29 mouse cellular contexts compared by ENCODE assay signal in genomic region chr10:75016481-75016880, GRCm38 (mm10). TPM values are rescaled to one million over a fixed set of nuclear protein-coding genes. Genes with fewer than 3 reads are reported as not detected.
DNase-seq lines count a peak whose midpoint lies in the region; ATAC-seq and TF ChIP-seq lines count a peak whose summit lies in the region.
"Had no signal": no experiment of that assay in that cellular context is flagged by ENCODE, and none has a peak within 500 bp of the region (broad histone marks: within the 10 kb centered on the region; RNA-seq: fewer than 3 reads in every experiment).

No protein-coding gene starts in this region.

- no peaks in the 10 kb centered on the region for H3K27me3 ChIP-seq in hindbrain, postnatal 0 days (ENCODE audit: insufficient read depth, low read length)
- H3K27me3 ChIP-seq in hindbrain, embryonic 16.5 days (replicated peaks; ENCODE audit: control insufficient read depth, insufficient read depth, low read length): no peaks in the 10 kb centered on the region
- H3K27me3 ChIP-seq in midbrain, postnatal 0 days (ENCODE audit: insufficient read depth, low read length): no peaks in the 10 kb centered on the region
- no peaks in the 10 kb centered on the region for H3K27me3 ChIP-seq in midbrain, embryonic 13.5 days
- H3K27me3 ChIP-seq: embryonic facial prominence, embryonic 12.5 days; forebrain, embryonic 12.5 days; hindbrain, embryonic 15.5 days had no signal

- no peak overlapping the region for H3K9ac ChIP-seq in hindbrain, postnatal 0 days (replicated peaks; ENCODE audit: low read length)
- H3K9ac ChIP-seq in hindbrain, embryonic 16.5 days (ENCODE audit: low read depth, low read length): no peak overlapping the region
- no peak overlapping the region for H3K9ac ChIP-seq in midbrain, postnatal 0 days (replicated peaks; ENCODE audit: low read length, poor library complexity, severe bottlenecking)
- H3K9ac ChIP-seq in midbrain, embryonic 13.5 days (replicated peaks): no peak overlapping the region
- H3K9ac ChIP-seq: embryonic facial prominence, embryonic 12.5 days; embryonic facial prominence, embryonic 15.5 days; forebrain, embryonic 12.5 days; hindbrain, embryonic 12.5 days; hindbrain, embryonic 15.5 days had no signal

- no peak overlapping the region for H3K4me3 ChIP-seq in hindbrain, postnatal 0 days (ENCODE audit: low read length)
- H3K4me3 ChIP-seq in hindbrain, embryonic 16.5 days (ENCODE audit: low read length): no peak overlapping the region
- H3K4me3 ChIP-seq in midbrain, postnatal 0 days (ENCODE audit: low read depth, low read length): no peak overlapping the region
- H3K4me3 ChIP-seq in midbrain, embryonic 13.5 days (replicated peaks): no peak overlapping the region
- H3K4me3 ChIP-seq: embryonic facial prominence, embryonic 12.5 days; embryonic facial prominence, embryonic 15.5 days; forebrain, embryonic 12.5 days; heart, adult 2 months; hindbrain, embryonic 12.5 days; hindbrain, embryonic 15.5 days had no signal

- H3K27ac ChIP-seq in hindbrain, postnatal 0 days: no peak overlapping the region
- H3K27ac ChIP-seq in hindbrain, embryonic 16.5 days (ENCODE audit: low read depth, low read length): no peak overlapping the region
- H3K27ac ChIP-seq in midbrain, postnatal 0 days (ENCODE audit: low read depth, low read length): no peak overlapping the region
- H3K27ac ChIP-seq in midbrain, embryonic 13.5 days: no peak overlapping the region
- H3K27ac ChIP-seq: embryonic facial prominence, embryonic 12.5 days; embryonic facial prominence, embryonic 15.5 days; forebrain, embryonic 12.5 days; heart, adult 2 months; hindbrain, embryonic 12.5 days; hindbrain, embryonic 15.5 days had no signal

- H3K9me3 ChIP-seq in hindbrain, postnatal 0 days (ENCODE audit: low read length): no peaks in the 10 kb centered on the region
- no peaks in the 10 kb centered on the region for H3K9me3 ChIP-seq in hindbrain, embryonic 16.5 days (ENCODE audit: control insufficient read depth, low read length)
- no peaks in the 10 kb centered on the region for H3K9me3 ChIP-seq in midbrain, postnatal 0 days (ENCODE audit: low read length)
- no peaks in the 10 kb centered on the region for H3K9me3 ChIP-seq in midbrain, embryonic 13.5 days
- H3K9me3 ChIP-seq: embryonic facial prominence, embryonic 12.5 days; embryonic facial prominence, embryonic 15.5 days; forebrain, embryonic 12.5 days; hindbrain, embryonic 12.5 days; hindbrain, embryonic 15.5 days had no signal

- ATAC-seq in hindbrain, postnatal 0 days: no peak
- ATAC-seq in hindbrain, embryonic 16.5 days: no peak
- ATAC-seq in midbrain, postnatal 0 days (ENCODE audit: low FRiP score): no peak
- no peak for ATAC-seq in midbrain, embryonic 13.5 days
- ATAC-seq: activated CD4-positive, CD25-positive, alpha-beta regulatory T cell, adult 4 months; forebrain, embryonic 16.5 days; inflammation-experienced regulatory T-cells, adult 6 months; intestine, embryonic 16.5 days had no signal

- no peaks in the 10 kb centered on the region for H3K4me1 ChIP-seq in hindbrain, postnatal 0 days (ENCODE audit: insufficient read depth, low read length)
- H3K4me1 ChIP-seq in hindbrain, embryonic 16.5 days (ENCODE audit: control insufficient read depth, insufficient read depth, low read depth, low read length): no peaks in the 10 kb centered on the region; the same call in 1 of the 2 replicates
- no peaks in the 10 kb centered on the region for H3K4me1 ChIP-seq in midbrain, postnatal 0 days (ENCODE audit: insufficient read depth, low read length)
- H3K4me1 ChIP-seq in midbrain, embryonic 13.5 days (replicated peaks): peaks cover 5% of the 10 kb centered on the region; the same call in 1 of the 2 replicates
- H3K4me1 ChIP-seq: embryonic facial prominence, embryonic 12.5 days; embryonic facial prominence, embryonic 15.5 days had no signal

- no peak overlapping the region for H3K4me2 ChIP-seq in hindbrain, postnatal 0 days (ENCODE audit: low read depth, low read length)
- no peak overlapping the region for H3K4me2 ChIP-seq in hindbrain, embryonic 16.5 days (ENCODE audit: low read length)
- H3K4me2 ChIP-seq in midbrain, postnatal 0 days (ENCODE audit: low read depth, low read length, poor library complexity, severe bottlenecking): no peak overlapping the region
- no peak overlapping the region for H3K4me2 ChIP-seq in midbrain, embryonic 13.5 days (replicated peaks)
- H3K4me2 ChIP-seq: embryonic facial prominence, embryonic 12.5 days; embryonic facial prominence, embryonic 15.5 days; forebrain, embryonic 12.5 days; heart, embryonic 11.5 days; hindbrain, embryonic 12.5 days; hindbrain, embryonic 15.5 days had no signal

- WGBS in hindbrain, postnatal 0 days: 46% methylated on average over 4 of the region's 4 CpGs
- WGBS in hindbrain, embryonic 16.5 days: 70% methylated on average over 4 of the region's 4 CpGs
- 76% methylated on average over 4 of the region's 4 CpGs for WGBS in midbrain, postnatal 0 days
- WGBS in midbrain, embryonic 13.5 days: 86% methylated on average over 4 of the region's 4 CpGs

- H3K36me3 ChIP-seq in hindbrain, postnatal 0 days (ENCODE audit: insufficient read depth, low read length): peaks cover 8% of the 10 kb centered on the region; the same call in 1 of the 2 replicates
- no peaks in the 10 kb centered on the region for H3K36me3 ChIP-seq in hindbrain, embryonic 16.5 days (ENCODE audit: control insufficient read depth, insufficient read depth, low read length)
- H3K36me3 ChIP-seq in midbrain, postnatal 0 days (ENCODE audit: insufficient read depth, low read length): peaks cover 18% of the 10 kb centered on the region
- peaks cover 18% of the 10 kb centered on the region for H3K36me3 ChIP-seq in midbrain, embryonic 13.5 days
- H3K36me3 ChIP-seq: embryonic facial prominence, embryonic 12.5 days; embryonic facial prominence, embryonic 15.5 days; forebrain, embryonic 12.5 days had no signal

- TF ChIP-seq CTCF in hindbrain, postnatal 0 days (IDR thresholded peaks at IDR 0.05; ENCODE audit: low read depth): no peak
- TF ChIP-seq CTCF in midbrain, postnatal 0 days (IDR thresholded peaks at IDR 0.05): no peak

- DNase-seq in cerebellum, postnatal 10 days: peak; percentile 69 to 75
- DNase-seq in cerebellum, adult 11 months: no peak
- peak; percentile 48 for DNase-seq in hindbrain, postnatal 0 days (ENCODE audit: low spot score)
- DNase-seq in midbrain, postnatal 0 days (ENCODE audit: low spot score): peak; percentile 45
- DNase-seq: adrenal gland, postnatal 10 days; adrenal gland, postnatal 36 days; cerebellum, adult 8-10 months; gastrocnemius, postnatal 10 days; gastrocnemius, postnatal 36 days; heart, adult 2 months had no signal

RNA-seq across cellular contexts. Expression of gene Rsph14, which starts 15.9 kb away (rescaled TPM):
- total RNA-seq in hindbrain, postnatal 0 days (2014; rRNA removed): 1.7 TPM in 1 of 2 replicates, not detected in the other
- polyA plus RNA-seq in hindbrain, postnatal 0 days (2015; fragmentation: Nextera tagmentation; extraction: Ambion mirVana): 0.43 and 0.46 TPM in 2 replicates
- polyA plus RNA-seq in hindbrain, embryonic 16.5 days (2015; fragmentation: Nextera tagmentation; extraction: Ambion mirVana): 0.49 and 0.81 TPM in 2 replicates
- total RNA-seq in midbrain, postnatal 0 days (2014; rRNA removed): 0.27 and 1.5 TPM in 2 replicates
- 0.43 and 1.2 TPM in 2 replicates for polyA plus RNA-seq in midbrain, postnatal 0 days (2015; fragmentation: Nextera tagmentation; extraction: Ambion mirVana)
- polyA plus RNA-seq in midbrain, embryonic 13.5 days (2015; fragmentation: Nextera tagmentation; extraction: Ambion mirVana): 0.63 and 1.1 TPM in 2 replicates
- total RNA-seq: common myeloid progenitor, adult 5-6 weeks; gastrocnemius, adult 18-20 months; gastrocnemius, postnatal 10 days; gastrocnemius, postnatal 36 days; granulocyte monocyte progenitor cell, adult 5-6 weeks; heart, adult 2 months; heart, postnatal 25 days; hematopoietic stem cell, adult 5-6 weeks had no signal
- polyA plus RNA-seq: activated CD4-positive, CD25-positive, alpha-beta regulatory T cell, adult 4 months; embryonic facial prominence, embryonic 12.5 days; heart, embryonic 11.5 days; heart, embryonic 14.5 days; heart, postnatal 0 days; inflammation-experienced regulatory T-cells, adult 6 months; intestine, embryonic 16.5 days had no signal

RNA-seq across cellular contexts. Expression of gene Rab36, which starts 20.4 kb away (rescaled TPM):
- total RNA-seq in hindbrain, postnatal 0 days (2014; rRNA removed): 16.7 and 17.7 TPM in 2 replicates
- polyA plus RNA-seq in hindbrain, postnatal 0 days (2015; fragmentation: Nextera tagmentation; extraction: Ambion mirVana): 25.3 TPM in 2 replicates
- 19.5 and 22.2 TPM in 2 replicates for polyA plus RNA-seq in hindbrain, embryonic 16.5 days (2015; fragmentation: Nextera tagmentation; extraction: Ambion mirVana)
- 15.5 and 18.1 TPM in 2 replicates for total RNA-seq in midbrain, postnatal 0 days (2014; rRNA removed)
- 28.4 and 30.9 TPM in 2 replicates for polyA plus RNA-seq in midbrain, postnatal 0 days (2015; fragmentation: Nextera tagmentation; extraction: Ambion mirVana)
- 14.8 and 19.7 TPM in 2 replicates for polyA plus RNA-seq in midbrain, embryonic 13.5 days (2015; fragmentation: Nextera tagmentation; extraction: Ambion mirVana)

RNA-seq across cellular contexts. Expression of gene Bcr, which starts 43.9 kb away (rescaled TPM):
- 54.4 and 61.4 TPM in 2 replicates for total RNA-seq in hindbrain, postnatal 0 days (2014; rRNA removed)
- polyA plus RNA-seq in hindbrain, postnatal 0 days (2015; fragmentation: Nextera tagmentation; extraction: Ambion mirVana): 10.1 and 10.5 TPM in 2 replicates
- 11.5 and 13.6 TPM in 2 replicates for polyA plus RNA-seq in hindbrain, embryonic 16.5 days (2015; fragmentation: Nextera tagmentation; extraction: Ambion mirVana)
- total RNA-seq in midbrain, postnatal 0 days (2014; rRNA removed): 59.8 and 63.5 TPM in 2 replicates
- polyA plus RNA-seq in midbrain, postnatal 0 days (2015; fragmentation: Nextera tagmentation; extraction: Ambion mirVana): 9.4 and 11.0 TPM in 2 replicates
- polyA plus RNA-seq in midbrain, embryonic 13.5 days (2015; fragmentation: Nextera tagmentation; extraction: Ambion mirVana): 15.2 and 17.3 TPM in 2 replicates

RNA-seq across cellular contexts. Expression of gene Gnaz, which starts 49.5 kb away (rescaled TPM):
- 166 and 178 TPM in 2 replicates for total RNA-seq in hindbrain, postnatal 0 days (2014; rRNA removed)
- polyA plus RNA-seq in hindbrain, postnatal 0 days (2015; fragmentation: Nextera tagmentation; extraction: Ambion mirVana): 88.3 and 99.9 TPM in 2 replicates
- polyA plus RNA-seq in hindbrain, embryonic 16.5 days (2015; fragmentation: Nextera tagmentation; extraction: Ambion mirVana): 87.3 and 96.0 TPM in 2 replicates
- total RNA-seq in midbrain, postnatal 0 days (2014; rRNA removed): 217 and 219 TPM in 2 replicates
- 132 and 133 TPM in 2 replicates for polyA plus RNA-seq in midbrain, postnatal 0 days (2015; fragmentation: Nextera tagmentation; extraction: Ambion mirVana)
- 39.6 and 42.5 TPM in 2 replicates for polyA plus RNA-seq in midbrain, embryonic 13.5 days (2015; fragmentation: Nextera tagmentation; extraction: Ambion mirVana)
- polyA plus RNA-seq: activated CD4-positive, CD25-positive, alpha-beta regulatory T cell, adult 4 months; inflammation-experienced regulatory T-cells, adult 6 months had no signal
